Mouse (Mus musculus): ENCODE measurements around the gene Auts2.

GRCm38 (mm10) chr5:132135941-132136663 is 407.0 kb downstream of the Auts2 start:
- TF ChIP-seq CTCF (conservative IDR thresholded peaks at IDR 0.05; ENCODE audit: insufficient read depth, insufficient read length, low read depth, low read length), result no peak
- TF ChIP-seq POLR2A (IDR thresholded peaks at IDR 0.05; ENCODE audit: low read depth, low read length), result no peak

Measured in kidney, adult 2 months (tissue).